Mouse (Mus musculus) kidney, adult 2 months (tissue): ENCODE measurements around the gene Rbks. TPM values are rescaled to one million over a fixed set of nuclear protein-coding genes. Genes with fewer than 3 reads are reported as not detected.

Experiments
- DNase-seq: peaks from one replicate; pipeline ENCODE4 v3.0.0; 2021
- H3K27ac ChIP-seq: fragments of 200-500 bp; 2 replicates; pipeline ENCODE4 v1.5.1; 2012; ENCODE audit warnings: low read depth, low read length, control low read depth, inconsistent platforms; ENCODE audit not compliant: insufficient read depth
- H3K27me3 ChIP-seq: fragments of 200-500 bp; replicated peaks from 2 replicates; pipeline ENCODE4 v1.6.1; 2012; ENCODE audit warnings: mild to moderate bottlenecking, moderate library complexity, low read length, inconsistent platforms; ENCODE audit not compliant: control insufficient read depth, insufficient read depth
- H3K36me3 ChIP-seq: fragments of 200-500 bp; 2 replicates; pipeline ENCODE4 v1.6.1; 2012; ENCODE audit warnings: mild to moderate bottlenecking, moderate library complexity, low read length, inconsistent platforms; ENCODE audit not compliant: control insufficient read depth, insufficient read depth
- H3K4me1 ChIP-seq: fragments of 200-500 bp; 2 replicates; pipeline ENCODE4 v1.6.1; 2011; ENCODE audit warnings: low read length; ENCODE audit not compliant: control insufficient read depth, insufficient read depth
- H3K4me3 ChIP-seq: fragments of 200-500 bp; 2 replicates; pipeline ENCODE4 v1.5.1; 2011; ENCODE audit warnings: mild to moderate bottlenecking, low read depth, low read length, control low read depth; ENCODE audit not compliant: insufficient read depth
- CTCF ChIP-seq: fragments of 200-500 bp; conservative IDR thresholded peaks from 2 replicates; pipeline ENCODE4 v1.5.1; 2011; ENCODE audit warnings: low read depth, mild to moderate bottlenecking, control low read depth, low read length, moderate library complexity, mixed read lengths; ENCODE audit not compliant: insufficient read depth, insufficient read length
- POLR2A ChIP-seq: fragments of 200-500 bp; IDR thresholded peaks from one replicate; pipeline ENCODE4 v1.6.1; 2011; ENCODE audit warnings: low read depth, low read length, control low read depth
- WGBS: fragments of 180-500 bp; shearing (Covaris S2); methylation state at CpG from one replicate; pipeline ENCODE4 v1.1.7; 2018; 5-methylcytosine and 5-hydroxymethylcytosine counted together
- polyA plus RNA-seq: library from polyadenylated mRNA; depleted of rRNA; stranded (reverse); fragments of >200 nt; gene quantifications from 2 replicates; pipeline ENCODE4 v1.2.3, GENCODE M21; 2012

Gene Rbks
- polyA plus RNA-seq, 1 experiment = 16.4 TPM

DNA sequence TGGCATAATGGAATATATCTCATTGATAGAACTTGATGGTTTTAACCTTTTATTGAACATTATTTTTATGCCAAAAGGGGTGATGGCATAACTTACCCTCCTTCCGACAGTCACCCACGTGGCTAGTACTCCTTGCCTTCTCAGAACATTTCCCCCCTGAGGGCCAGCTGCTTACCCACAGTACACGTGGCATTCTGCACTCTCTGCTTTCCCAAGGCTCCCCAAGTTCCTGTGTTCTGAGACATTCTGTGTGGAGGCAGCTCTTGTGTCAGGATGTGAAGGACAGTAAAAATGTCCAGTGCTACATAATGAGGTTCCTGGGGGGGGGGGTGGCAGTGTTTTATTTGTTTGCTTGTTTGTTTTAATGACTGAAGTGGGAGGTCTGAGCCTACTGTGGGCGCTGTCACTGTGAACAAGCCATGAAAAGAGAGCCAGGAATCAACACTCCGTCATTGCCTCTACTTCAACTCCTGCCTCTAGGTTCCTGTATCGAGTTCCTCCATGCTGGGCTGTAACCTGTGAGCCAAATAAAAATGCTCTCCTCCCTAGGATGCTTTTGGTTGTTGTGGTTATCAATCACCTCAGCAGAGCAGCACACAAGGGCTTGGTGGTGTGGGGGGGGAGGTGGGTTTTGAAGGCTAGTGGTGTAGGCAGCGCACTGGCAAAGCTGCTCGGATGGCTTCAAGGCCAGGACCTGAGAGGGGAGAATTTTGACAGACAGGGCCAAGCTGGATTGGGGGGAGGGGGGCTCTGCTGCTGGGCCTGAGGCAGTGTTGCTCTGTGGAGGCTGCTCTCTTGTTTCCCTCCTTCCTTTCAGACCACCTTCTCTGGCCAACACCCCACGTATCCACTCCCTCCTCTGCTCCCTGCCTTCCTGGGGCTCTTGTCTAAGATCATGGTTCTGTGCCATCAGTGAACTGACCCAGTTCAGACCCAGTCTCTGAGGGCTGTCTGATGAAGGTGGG is 69.6 kb downstream of the Rbks start:
- no peak overlapping the region for H3K27ac ChIP-seq
- WGBS = 69% methylated on average over 9 of the region's 9 CpGs
- H3K27me3 ChIP-seq = no peaks in the 10 kb centered on the region
- no peaks in the 10 kb centered on the region for H3K4me1 ChIP-seq
- no peak overlapping the region for H3K4me3 ChIP-seq
- no peak for DNase-seq
- TF ChIP-seq CTCF (no peak), POLR2A (no peak)
- H3K36me3 ChIP-seq = no peaks in the 10 kb centered on the region

DNA sequence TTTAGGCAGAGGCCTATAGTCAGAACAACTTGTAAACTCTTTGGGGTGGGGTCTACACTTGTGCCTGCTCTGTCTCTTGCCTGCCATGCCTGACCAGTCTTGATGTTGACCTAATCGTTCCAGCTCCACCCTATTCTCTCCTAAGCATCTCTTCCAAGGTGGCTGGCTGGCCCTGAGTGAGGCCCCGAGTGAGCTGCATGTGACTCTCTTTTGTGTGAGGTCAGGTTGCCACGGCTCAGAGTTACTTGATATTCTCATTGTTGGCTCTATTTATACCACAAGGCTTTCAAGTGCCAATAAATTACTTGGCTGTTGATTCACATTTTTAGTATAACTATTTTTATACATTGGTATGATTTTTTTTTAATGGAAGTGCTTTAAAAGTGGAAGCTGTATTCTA is 70.3 kb downstream of the Rbks start:
- Histone ChIP-seq H3K4me3 (no peak overlapping the region), H3K36me3 (no peaks in the 10 kb centered on the region), H3K4me1 (no peaks in the 10 kb centered on the region), H3K27ac (no peak overlapping the region), H3K27me3 (no peaks in the 10 kb centered on the region)
- 26% methylated on average over 3 of the region's 3 CpGs for WGBS
- no peak for DNase-seq
- no peak for TF ChIP-seq CTCF
- no peak for TF ChIP-seq POLR2A

DNA sequence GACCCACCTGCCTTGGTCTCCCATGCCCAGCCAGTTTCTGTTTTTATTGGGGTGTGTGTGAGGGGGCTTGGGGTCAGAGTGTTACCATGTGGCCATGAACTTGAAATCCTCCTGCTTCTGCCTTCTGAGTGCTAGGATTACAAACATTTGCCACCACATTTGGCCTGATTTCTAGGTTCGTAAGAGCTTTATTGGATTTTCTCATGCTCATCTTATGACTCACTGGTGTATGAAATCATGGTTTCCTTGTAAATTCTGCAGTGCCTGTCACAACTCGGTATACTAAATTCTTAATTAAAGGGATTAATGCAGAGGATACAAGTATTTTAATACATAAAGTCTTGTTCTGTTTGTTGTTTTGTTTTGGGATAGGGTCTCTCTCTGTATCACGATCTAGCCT is 77.1 kb downstream of the Rbks start:
- Histone ChIP-seq H3K4me1 (no peaks in the 10 kb centered on the region; the same call in 1 of the 2 replicates), H3K27me3 (no peaks in the 10 kb centered on the region), H3K36me3 (peaks cover 3% of the 10 kb centered on the region), H3K4me3 (no peak overlapping the region), H3K27ac (no peak overlapping the region)
- TF ChIP-seq POLR2A = no peak
- no peak for TF ChIP-seq CTCF
- WGBS = 88% methylated on average over 3 of the region's 3 CpGs
- DNase-seq = no peak

DNA sequence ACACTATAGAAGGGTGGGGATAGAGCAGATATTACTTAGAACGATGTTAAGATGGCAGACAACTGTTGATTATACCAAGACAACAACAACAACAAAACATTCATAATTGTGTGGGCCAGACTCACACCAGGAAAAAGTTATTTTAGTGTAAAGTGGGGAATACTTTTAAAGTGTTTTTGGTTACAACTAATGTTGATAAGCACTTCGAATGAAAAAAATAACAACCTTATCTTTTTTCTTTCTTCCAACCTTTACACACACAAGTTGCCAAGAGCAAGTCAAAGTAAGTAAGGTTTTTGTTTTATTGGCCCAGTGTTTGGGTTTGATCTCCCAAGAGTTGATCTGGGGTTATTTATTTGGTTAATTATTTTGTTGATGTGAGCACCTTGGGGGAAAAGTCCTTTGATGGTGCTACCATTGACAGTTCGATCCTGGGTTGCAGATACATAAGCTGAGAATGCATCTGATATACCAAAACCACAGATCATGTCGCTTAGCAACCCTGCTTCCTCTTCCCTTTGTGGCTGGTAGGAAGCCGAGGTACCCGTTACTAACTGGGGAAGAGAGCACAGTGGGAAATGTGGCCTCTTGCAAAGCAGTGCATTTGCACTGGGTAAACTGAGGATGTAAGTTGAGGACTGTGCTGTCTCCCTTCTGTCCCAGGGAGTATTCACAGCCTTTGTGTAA is 82.9 kb downstream of the Rbks start:
- H3K4me3 ChIP-seq = peak overlapping the region; percentile 79
- DNase-seq = peak; percentile 7
- H3K4me1 ChIP-seq = peaks cover 7% of the 10 kb centered on the region
- H3K27me3 ChIP-seq = no peaks in the 10 kb centered on the region
- no peak for TF ChIP-seq POLR2A
- TF ChIP-seq CTCF = no peak
- peak overlapping the region; percentile 83 for H3K27ac ChIP-seq
- H3K36me3 ChIP-seq = peaks cover 3% of the 10 kb centered on the region
- WGBS = 51% methylated on average over 6 of the region's 6 CpGs

DNA sequence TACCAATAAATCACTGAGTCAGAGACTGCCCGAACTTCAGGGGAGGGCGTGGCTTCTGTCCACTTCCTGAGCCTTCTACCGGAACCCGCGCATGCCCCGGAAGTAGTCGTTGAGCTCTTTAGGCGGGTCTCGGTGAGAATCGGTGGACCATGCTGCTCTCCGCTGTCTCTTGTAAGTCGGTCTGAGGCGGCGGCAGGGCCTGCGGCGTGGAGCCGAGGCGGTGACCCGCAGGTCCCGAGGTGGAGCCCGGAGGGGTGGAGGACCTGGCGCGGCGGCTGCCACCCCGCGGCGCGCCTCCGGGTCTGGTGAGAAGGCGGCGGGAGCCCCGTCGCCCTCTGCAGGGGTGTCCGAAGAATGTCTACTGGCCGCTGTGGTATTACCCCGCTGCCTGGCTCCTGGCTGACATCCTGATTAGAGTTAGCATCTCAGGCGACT is 83.6 kb downstream of the Rbks start:
- H3K4me3 ChIP-seq = peak overlapping the region; percentile 79
- TF ChIP-seq CTCF = peak; percentile 45
- TF ChIP-seq POLR2A = peak; percentile 20
- peak; percentile 94 for DNase-seq
- peaks cover 3% of the 10 kb centered on the region; the same call in 1 of the 2 replicates for H3K36me3 ChIP-seq
- H3K27me3 ChIP-seq = no peaks in the 10 kb centered on the region
- peak overlapping the region; percentile 83 for H3K27ac ChIP-seq
- WGBS = under 1% methylated on average over 37 of the region's 37 CpGs
- peaks cover 7% of the 10 kb centered on the region for H3K4me1 ChIP-seq

DNA sequence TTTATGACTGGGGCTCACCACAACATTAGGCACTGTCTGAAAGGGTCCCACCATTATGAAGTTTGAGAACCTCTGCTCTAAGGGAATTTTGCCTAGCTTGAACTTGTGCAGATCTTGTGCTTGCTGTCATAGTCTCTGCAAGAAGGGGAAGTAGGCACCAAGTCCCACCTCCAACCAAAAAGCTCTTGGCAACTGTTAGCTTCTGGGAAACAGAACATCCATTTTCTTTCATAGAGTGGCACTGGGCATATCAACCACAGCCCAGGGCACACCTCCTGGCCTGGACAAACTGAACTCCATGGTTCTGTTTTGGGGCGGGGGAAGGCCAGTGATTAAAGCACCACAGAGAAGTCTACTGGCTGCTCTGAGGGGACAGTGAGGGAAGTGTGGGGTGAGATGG is 86.2 kb downstream of the Rbks start:
- Histone ChIP-seq H3K27me3 (no peaks in the 10 kb centered on the region), H3K4me1 (peaks cover 7% of the 10 kb centered on the region), H3K4me3 (no peak overlapping the region), H3K27ac (no peak overlapping the region), H3K36me3 (no peaks in the 10 kb centered on the region)
- TF ChIP-seq CTCF (no peak), POLR2A (no peak)
- DNase-seq = no peak
- WGBS = 96% methylated on average over 1 of the region's 1 CpGs
